Mouse (Mus musculus) midbrain, postnatal 0 days (tissue): ENCODE data around the gene Lrp1. TPM values are rescaled to one million over a fixed set of nuclear protein-coding genes. Genes with fewer than 3 reads are reported as not detected.
"Not testable (repeated sequence)": the region's sequence is repeated elsewhere in the genome, so short reads cannot be mapped to it uniquely, and the experiment has no call there.

Source experiments
- ATAC-seq: fragments of 200-750 bp; cut with Nextera tagmentation; 2 replicates; pipeline ENCODE4 v1.8.0; 2017; ENCODE audit warnings: moderate number of reproducible peaks, mild to moderate bottlenecking, moderate TSS enrichment, moderate library complexity; ENCODE audit not compliant: low FRiP score
- DNase-seq: peaks from one replicate; pipeline ENCODE4 v3.0.0-alpha.2; 2015; ENCODE audit warnings: low spot score
- H3K27ac ChIP-seq: fragments of 300-500 bp; sonication (generic); 2 replicates; pipeline ENCODE4 v1.5.1; 2014; ENCODE audit warnings: low read depth, mild to moderate bottlenecking, low read length, mixed read lengths
- H3K27me3 ChIP-seq: fragments of 300-500 bp; sonication (generic); 2 replicates; pipeline ENCODE4 v1.6.1; 2014; ENCODE audit warnings: low read length, control low read depth, mixed read lengths; ENCODE audit not compliant: insufficient read depth
- H3K36me3 ChIP-seq: fragments of 300-500 bp; sonication (generic); 2 replicates; pipeline ENCODE4 v1.6.1; 2014; ENCODE audit warnings: low read length, control low read depth, mixed read lengths; ENCODE audit not compliant: insufficient read depth
- H3K4me1 ChIP-seq: fragments of 300-500 bp; sonication (generic); 2 replicates; pipeline ENCODE4 v1.6.1; 2014; ENCODE audit warnings: mild to moderate bottlenecking, control low read depth, antibody characterized with exemption, low read length, mixed read lengths; ENCODE audit not compliant: insufficient read depth
- H3K4me2 ChIP-seq: fragments of 300-500 bp; sonication (generic); 2 replicates; pipeline ENCODE4 v1.6.1; 2014; ENCODE audit warnings: low read depth, mild to moderate bottlenecking, low read length, mixed read lengths; ENCODE audit not compliant: poor library complexity, severe bottlenecking
- H3K4me3 ChIP-seq: fragments of 300-500 bp; sonication (generic); 2 replicates; pipeline ENCODE4 v1.5.1; 2014; ENCODE audit warnings: low read depth, mild to moderate bottlenecking, low read length, moderate library complexity
- H3K9ac ChIP-seq: fragments of 300-500 bp; sonication (generic); replicated peaks from 2 replicates; pipeline ENCODE4 v1.6.1; 2014; ENCODE audit warnings: mild to moderate bottlenecking, low read length, moderate library complexity, mixed read lengths; ENCODE audit not compliant: poor library complexity, severe bottlenecking
- H3K9me3 ChIP-seq: fragments of 300-500 bp; sonication (generic); 2 replicates; pipeline ENCODE4 v1.6.1; 2016; ENCODE audit warnings: low read length, control low read depth
- CTCF ChIP-seq: IDR thresholded peaks from 2 replicates; pipeline ENCODE4 v1.5.1; 2016; ENCODE audit warnings: antibody characterized with exemption, mild to moderate bottlenecking
- WGBS: fragments of 180-500 bp; shearing (Covaris S2); extraction: QIAGEN DNeasy Blood & Tissue Kit; methylation state at CpG from one replicate; pipeline ENCODE4 v1.1.7; 2014; 5-methylcytosine and 5-hydroxymethylcytosine counted together
- polyA plus RNA-seq: library from polyadenylated mRNA; unstranded; fragments of >200 nt; fragmentation: Nextera tagmentation; extraction: Ambion mirVana; gene quantifications from 2 replicates; pipeline ENCODE4 v1.2.1, GENCODE M21; 2015
- total RNA-seq: library from RNA; depleted of rRNA; stranded (reverse); fragments of >200 nt; gene quantifications from 2 replicates; pipeline ENCODE4 v1.2.3, GENCODE M21; 2014

Gene Lrp1
- total and polyA plus RNA-seq, 2 experiments from 2014 or later, result 84.4 to 319 TPM

DNA sequence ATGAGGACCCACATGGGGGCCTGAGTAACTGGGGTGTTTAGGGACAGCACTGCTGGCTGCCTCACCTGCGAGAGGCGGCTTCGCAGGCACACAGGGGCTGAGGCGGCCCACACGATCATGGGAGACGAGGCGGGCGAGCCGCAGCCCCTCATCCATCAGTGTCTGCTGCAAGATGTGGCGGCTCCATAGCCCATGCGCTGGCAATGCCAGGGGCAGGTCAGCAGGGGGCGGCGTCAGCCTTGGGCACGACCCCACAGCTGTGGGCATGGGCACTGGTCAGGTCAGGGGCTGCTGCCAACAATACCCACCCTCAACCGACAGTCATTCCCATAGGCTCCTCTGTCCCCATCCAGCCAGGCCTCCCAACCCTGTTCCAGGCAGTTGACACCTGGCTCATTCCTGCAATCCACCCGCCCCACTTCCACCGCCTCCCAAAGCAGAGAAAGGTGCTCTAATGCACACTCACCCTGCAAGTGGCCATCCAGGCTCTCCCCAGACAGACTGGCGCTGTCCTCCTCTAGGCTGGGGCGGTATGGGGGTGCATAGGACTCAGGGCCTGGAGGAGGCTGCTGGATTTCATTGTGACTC, 41.8 kb upstream of the Lrp1 start:
- Histone ChIP-seq H3K4me3 (no peak overlapping the region), H3K36me3 (no peaks in the 10 kb centered on the region), H3K27me3 (peaks cover 55% of the 10 kb centered on the region), H3K9me3 (no peaks in the 10 kb centered on the region), H3K4me2 (peak overlapping the region; percentile 37; the same call in 1 of the 2 replicates), H3K4me1 (peaks cover 6% of the 10 kb centered on the region; the same call in 1 of the 2 replicates), H3K9ac (no peak overlapping the region), H3K27ac (no peak overlapping the region)
- ATAC-seq (no peak), DNase-seq (peak; percentile 19)
- 20% methylated on average over 19 of the region's 19 CpGs for WGBS
- TF ChIP-seq CTCF, result peak; percentile 22

DNA sequence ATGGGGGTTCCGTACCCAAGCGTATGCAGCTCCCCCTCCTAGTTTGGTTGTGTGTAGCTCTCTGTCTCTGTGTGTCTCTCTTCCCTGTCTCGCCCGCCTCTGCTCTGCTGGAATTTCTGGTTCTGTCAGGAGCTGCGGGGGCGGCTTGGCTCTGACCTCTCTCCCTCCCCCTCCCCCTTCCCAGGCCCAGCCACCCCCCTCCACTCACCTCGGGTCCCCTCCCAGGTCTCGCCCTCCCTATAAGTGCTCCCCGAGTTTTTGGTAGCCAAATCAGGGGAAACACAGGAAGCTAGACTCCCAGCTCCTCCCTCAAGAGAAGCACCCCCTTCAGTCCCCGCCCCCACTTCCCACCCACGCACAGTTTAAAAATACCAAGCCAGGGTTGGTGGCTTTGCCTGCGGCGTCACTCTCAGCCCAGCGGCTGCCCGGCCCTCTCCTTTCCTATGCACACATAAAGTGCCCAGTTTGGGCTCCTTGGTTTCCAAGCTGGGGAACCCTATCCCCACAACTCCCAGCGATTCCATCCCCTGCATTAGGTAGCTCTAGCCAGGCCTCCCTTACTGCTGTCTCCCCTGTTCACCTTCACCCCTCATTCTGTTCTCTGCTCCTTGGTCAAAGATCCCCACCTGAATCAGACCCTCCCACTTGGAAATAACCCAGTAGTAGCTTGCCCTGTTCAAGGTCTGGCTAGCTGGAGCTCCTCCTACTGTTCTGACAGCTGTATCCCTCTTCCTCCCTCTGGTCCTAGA, 41.1 kb upstream of the Lrp1 start:
- no peak overlapping the region for H3K27ac ChIP-seq
- peak overlapping the region; percentile 37 for H3K4me2 ChIP-seq
- peak; percentile 23 for DNase-seq
- H3K4me1 ChIP-seq, result peaks cover 4% of the 10 kb centered on the region; the same call in 1 of the 2 replicates
- 9% methylated on average over 16 of the region's 16 CpGs for WGBS
- H3K9ac ChIP-seq, result no peak overlapping the region
- peak overlapping the region; percentile 8 for H3K4me3 ChIP-seq
- no peak for ATAC-seq
- peaks cover 52% of the 10 kb centered on the region for H3K27me3 ChIP-seq
- H3K9me3 ChIP-seq, result no peaks in the 10 kb centered on the region
- no peak for TF ChIP-seq CTCF
- no peaks in the 10 kb centered on the region for H3K36me3 ChIP-seq

DNA sequence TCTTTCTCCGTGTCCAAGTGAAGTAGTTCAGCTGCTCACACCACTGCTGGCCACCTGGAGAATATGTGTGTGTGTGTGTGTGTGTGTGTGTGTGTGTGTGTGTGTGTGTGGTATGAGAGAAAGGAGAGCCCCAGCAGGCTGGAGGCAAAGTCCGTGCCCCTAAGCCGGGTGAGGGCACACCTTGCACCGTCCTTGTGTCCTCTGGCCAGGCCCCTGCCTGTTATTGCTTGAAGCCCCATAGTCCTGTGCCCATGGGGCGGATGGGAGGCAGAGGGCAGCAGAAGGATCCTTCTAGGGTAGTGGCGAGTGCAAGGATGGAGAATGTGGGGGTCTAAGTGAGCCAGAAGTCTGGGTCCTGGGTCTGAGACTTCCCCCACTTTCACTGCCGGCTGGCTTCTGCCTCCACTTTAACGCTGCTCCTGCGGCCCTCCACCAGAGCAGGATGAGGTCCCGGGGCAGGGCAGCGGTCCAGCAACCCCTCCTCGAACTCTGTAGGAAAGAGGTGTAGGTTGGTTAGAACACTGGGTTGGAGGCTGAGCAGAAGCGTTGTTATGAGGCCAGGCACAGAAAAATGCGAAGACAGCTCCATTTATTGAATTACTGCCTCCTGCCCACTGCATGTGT, 40.5 kb upstream of the Lrp1 start:
- Histone ChIP-seq H3K4me2 (peak overlapping the region; percentile 37), H3K4me3 (peak overlapping the region; percentile 8; the same call in 1 of the 2 replicates), H3K27me3 (peaks cover 48% of the 10 kb centered on the region), H3K36me3 (no peaks in the 10 kb centered on the region), H3K9ac (no peak overlapping the region), H3K9me3 (no peaks in the 10 kb centered on the region), H3K27ac (no peak overlapping the region), H3K4me1 (peaks cover 3% of the 10 kb centered on the region; the same call in 1 of the 2 replicates)
- WGBS, result 21% methylated on average over 12 of the region's 14 CpGs
- DNase-seq (no peak), ATAC-seq (no peak)
- no peak for TF ChIP-seq CTCF

DNA sequence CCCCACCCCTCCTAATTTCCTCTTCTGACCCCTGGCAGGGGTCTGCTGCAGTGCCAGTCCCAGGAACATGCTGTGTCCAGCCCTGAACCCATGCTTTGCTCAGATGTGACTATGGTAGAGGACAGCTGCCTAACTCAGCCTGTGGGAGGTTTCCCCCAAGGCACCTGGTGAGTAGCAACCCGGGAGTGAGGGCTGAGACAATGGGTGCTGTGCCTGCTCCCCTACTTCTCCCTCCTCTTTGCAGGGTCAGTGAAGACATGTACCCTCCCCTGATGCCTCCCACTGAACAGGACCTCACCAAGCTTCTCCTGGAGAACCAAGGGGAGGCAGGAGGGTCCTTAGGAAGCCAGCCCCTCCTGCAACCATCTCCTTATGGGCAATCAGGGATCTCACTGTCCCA, 38.6 kb upstream of the Lrp1 start:
- Histone ChIP-seq H3K36me3 (no peaks in the 10 kb centered on the region), H3K27ac (no peak overlapping the region), H3K4me2 (no peak overlapping the region), H3K4me3 (no peak overlapping the region), H3K4me1 (peaks cover 3% of the 10 kb centered on the region; the same call in 1 of the 2 replicates), H3K27me3 (peaks cover 32% of the 10 kb centered on the region), H3K9ac (no peak overlapping the region), H3K9me3 (no peaks in the 10 kb centered on the region)
- TF ChIP-seq CTCF, result no peak
- ATAC-seq, result no peak
- 56% methylated on average over 1 of the region's 1 CpGs for WGBS
- no peak for DNase-seq

DNA sequence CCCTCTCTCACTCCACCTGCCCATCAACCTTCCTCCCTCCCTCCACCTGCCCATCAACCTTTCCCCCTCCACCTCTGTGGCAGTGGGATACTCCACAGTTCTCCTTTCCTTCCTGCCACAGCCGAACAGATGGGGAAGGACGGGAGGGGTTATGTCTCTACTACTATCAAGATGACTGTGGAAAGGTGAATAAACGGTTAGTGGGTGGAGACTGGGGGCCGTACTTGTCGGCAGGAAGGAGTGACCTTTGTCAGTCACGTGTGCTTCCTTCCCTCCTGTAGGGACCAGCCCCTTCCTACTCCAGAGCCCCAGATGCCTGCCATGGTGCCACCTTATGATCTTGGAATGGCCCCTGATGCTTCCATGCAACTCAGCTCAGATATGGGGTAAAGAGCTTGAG, 37.1 kb upstream of the Lrp1 start:
- no peak overlapping the region for H3K27ac ChIP-seq
- H3K36me3 ChIP-seq, result no peaks in the 10 kb centered on the region
- H3K4me2 ChIP-seq, result no peak overlapping the region
- H3K9me3 ChIP-seq, result no peaks in the 10 kb centered on the region
- 22% methylated on average over 6 of the region's 6 CpGs for WGBS
- no peak for DNase-seq
- no peak overlapping the region for H3K4me3 ChIP-seq
- no peak for TF ChIP-seq CTCF
- H3K4me1 ChIP-seq, result peaks cover 3% of the 10 kb centered on the region; the same call in 1 of the 2 replicates
- no peak overlapping the region for H3K9ac ChIP-seq
- no peak for ATAC-seq
- peaks cover 24% of the 10 kb centered on the region for H3K27me3 ChIP-seq

DNA sequence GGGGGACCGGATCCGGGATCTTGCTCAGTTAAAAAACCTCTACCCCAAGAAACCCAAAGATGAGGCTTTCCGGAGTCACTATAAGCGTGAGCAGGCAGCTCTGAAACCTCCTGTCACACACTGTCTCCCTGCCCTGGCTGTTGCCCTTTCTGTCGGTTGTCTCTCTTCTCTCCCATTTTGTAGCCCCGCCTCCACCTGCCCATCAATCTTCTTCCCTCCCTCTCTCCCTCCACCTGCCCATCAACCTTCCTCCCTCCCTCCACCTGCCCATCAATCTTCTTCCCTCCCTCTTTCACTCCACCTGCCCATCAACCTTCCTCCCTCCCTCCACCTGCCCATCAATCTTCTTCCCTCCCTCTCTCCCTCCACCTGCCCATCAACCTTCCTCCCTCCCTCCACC, 36.7 kb upstream of the Lrp1 start:
- not testable (repeated sequence) for ATAC-seq, H3K36me3 ChIP-seq, H3K4me1 ChIP-seq, H3K9me3 ChIP-seq, H3K27ac ChIP-seq, DNase-seq, H3K4me2 ChIP-seq, H3K4me3 ChIP-seq, H3K9ac ChIP-seq
- H3K27me3 ChIP-seq, result peaks cover 19% of the 10 kb centered on the region
- WGBS, result 59% methylated on average over 6 of the region's 6 CpGs
